Mouse (Mus musculus) heart, embryonic 11.5 days (tissue): ENCODE data around the gene Opa3. TPM values are rescaled to one million over a fixed set of nuclear protein-coding genes. Genes with fewer than 3 reads are reported as not detected.

Experiments used
- ATAC-seq: fragments of 200-750 bp; cut with Nextera tagmentation; replicated peaks from 2 replicates; pipeline ENCODE4 v1.8.0; 2017; ENCODE audit warnings: moderate library complexity; ENCODE audit not compliant: insufficient number of reproducible peaks, low FRiP score, low TSS enrichment
- H3K27ac ChIP-seq: fragments of 300-500 bp; sonication (generic); 2 replicates; pipeline ENCODE4 v1.5.1; 2014; ENCODE audit warnings: mild to moderate bottlenecking, low read depth, low read length
- H3K27me3 ChIP-seq: fragments of 300-500 bp; sonication (generic); 2 replicates; pipeline ENCODE4 v1.6.1; 2014; ENCODE audit warnings: mild to moderate bottlenecking, low read length, mixed read lengths; ENCODE audit not compliant: control insufficient read depth, insufficient read depth
- H3K36me3 ChIP-seq: fragments of 300-500 bp; sonication (generic); 2 replicates; pipeline ENCODE4 v1.6.1; 2014; ENCODE audit warnings: mild to moderate bottlenecking, low read length, moderate library complexity, mixed read lengths; ENCODE audit not compliant: control insufficient read depth, insufficient read depth
- H3K4me1 ChIP-seq: fragments of 300-500 bp; sonication (generic); 2 replicates; pipeline ENCODE4 v1.6.1; 2014; ENCODE audit warnings: low read length; ENCODE audit not compliant: control insufficient read depth, insufficient read depth
- H3K4me2 ChIP-seq: fragments of 300-500 bp; sonication (generic); 2 replicates; pipeline ENCODE4 v1.6.1; 2014; ENCODE audit warnings: mild to moderate bottlenecking, moderate library complexity
- H3K4me3 ChIP-seq: fragments of 300-500 bp; sonication (generic); 2 replicates; pipeline ENCODE4 v1.5.1; 2014; ENCODE audit warnings: low read depth, low read length
- H3K9ac ChIP-seq: fragments of 300-500 bp; sonication (generic); 2 replicates; pipeline ENCODE4 v1.6.1; 2014; ENCODE audit warnings: mild to moderate bottlenecking, low read depth, low read length, moderate library complexity
- H3K9me3 ChIP-seq: fragments of 300-500 bp; sonication (generic); replicated peaks from 2 replicates; pipeline ENCODE4 v1.6.1; 2016; ENCODE audit warnings: low read length; ENCODE audit not compliant: control insufficient read depth
- WGBS: fragments of 180-500 bp; shearing (Covaris S2); extraction: QIAGEN DNeasy Blood & Tissue Kit; methylation state at CpG from one replicate; pipeline ENCODE4 v1.1.7; 2014; ENCODE audit not compliant: insufficient replicate concordance; 5-methylcytosine and 5-hydroxymethylcytosine counted together
- polyA plus RNA-seq: library from polyadenylated mRNA; unstranded; fragments of >200 nt; fragmentation: Nextera tagmentation; extraction: Ambion mirVana; gene quantifications from 2 replicates; pipeline ENCODE4 v1.2.1, GENCODE M21; 2014

The Opa3 gene
- polyA plus RNA-seq = 41.2 and 41.6 TPM in 2 replicates

GRCm38 (mm10) chr7:19227883-19228792 lies at the start of gene Opa3:
Opa3 (plus strand) TSS chr7:19228334.
- under 1% methylated on average over 89 of the region's 91 CpGs for WGBS
- Histone ChIP-seq H3K4me3 (peak within 1 kb of the TSS; percentile 62), H3K4me2 (peak within 1 kb of the TSS; percentile 79), H3K4me1 (peaks cover 14% of the 10 kb centered on the region), H3K9ac (peak within 1 kb of the TSS; percentile 91), H3K36me3 (peaks cover 9% of the 10 kb centered on the region; the same call in 1 of the 2 replicates), H3K27me3 (no peaks in the 10 kb centered on the region), H3K27ac (peak within 1 kb of the TSS; percentile 100), H3K9me3 (no peaks in the 10 kb centered on the region)
- ATAC-seq = peak; percentile 93

GRCm38 (mm10) chr7:19178443-19179092 lies 49.6 kb upstream of the Opa3 start:
- no peaks in the 10 kb centered on the region for H3K9me3 ChIP-seq
- peak overlapping the region; percentile 56 for H3K4me2 ChIP-seq
- H3K4me1 ChIP-seq = peaks cover 17% of the 10 kb centered on the region
- no peaks in the 10 kb centered on the region; the same call in 1 of the 2 replicates for H3K36me3 ChIP-seq
- H3K27ac ChIP-seq = no peak overlapping the region
- peaks cover 45% of the 10 kb centered on the region for H3K27me3 ChIP-seq
- peak overlapping the region; percentile 25; the same call in 1 of the 2 replicates for H3K4me3 ChIP-seq
- H3K9ac ChIP-seq = no peak overlapping the region
- WGBS = 5% methylated on average over 27 of the region's 27 CpGs
- ATAC-seq = no peak

DNA sequence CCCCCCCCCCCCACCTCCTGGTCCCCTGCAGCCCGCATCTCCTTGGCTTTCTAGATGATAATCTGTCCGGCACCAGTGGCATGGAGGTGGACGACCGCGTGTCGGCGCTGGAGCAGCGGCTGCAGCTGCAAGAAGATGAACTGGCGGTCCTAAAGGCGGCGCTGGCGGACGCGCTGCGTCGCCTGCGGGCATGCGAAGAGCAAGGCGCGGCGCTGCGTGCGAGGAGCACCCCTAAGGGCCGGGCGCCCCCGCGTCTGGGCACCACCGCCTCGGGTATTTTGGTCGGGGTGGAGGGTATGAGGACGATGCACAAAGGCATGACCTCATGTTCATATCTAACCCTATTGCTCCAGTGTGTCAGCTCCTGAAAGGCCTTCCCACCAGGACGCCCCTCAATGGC lies 49.0 kb upstream of the Opa3 start:
- H3K4me3 ChIP-seq = peak overlapping the region; percentile 25
- H3K9me3 ChIP-seq = no peaks in the 10 kb centered on the region
- no peak overlapping the region for H3K27ac ChIP-seq
- no peak overlapping the region for H3K9ac ChIP-seq
- no peak for ATAC-seq
- H3K27me3 ChIP-seq = peaks cover 45% of the 10 kb centered on the region
- no peaks in the 10 kb centered on the region; the same call in 1 of the 2 replicates for H3K36me3 ChIP-seq
- under 1% methylated on average over 31 of the region's 32 CpGs for WGBS
- H3K4me2 ChIP-seq = peak overlapping the region; percentile 56
- H3K4me1 ChIP-seq = peaks cover 17% of the 10 kb centered on the region

- Histone ChIP-seq H3K4me2 (peak overlapping the region; percentile 56), H3K4me3 (peak overlapping the region; percentile 25; the same call in 1 of the 2 replicates)
Measured at GRCm38 (mm10) chr7:19179936-19180335, 48.2 kb upstream of the Opa3 start.

DNA sequence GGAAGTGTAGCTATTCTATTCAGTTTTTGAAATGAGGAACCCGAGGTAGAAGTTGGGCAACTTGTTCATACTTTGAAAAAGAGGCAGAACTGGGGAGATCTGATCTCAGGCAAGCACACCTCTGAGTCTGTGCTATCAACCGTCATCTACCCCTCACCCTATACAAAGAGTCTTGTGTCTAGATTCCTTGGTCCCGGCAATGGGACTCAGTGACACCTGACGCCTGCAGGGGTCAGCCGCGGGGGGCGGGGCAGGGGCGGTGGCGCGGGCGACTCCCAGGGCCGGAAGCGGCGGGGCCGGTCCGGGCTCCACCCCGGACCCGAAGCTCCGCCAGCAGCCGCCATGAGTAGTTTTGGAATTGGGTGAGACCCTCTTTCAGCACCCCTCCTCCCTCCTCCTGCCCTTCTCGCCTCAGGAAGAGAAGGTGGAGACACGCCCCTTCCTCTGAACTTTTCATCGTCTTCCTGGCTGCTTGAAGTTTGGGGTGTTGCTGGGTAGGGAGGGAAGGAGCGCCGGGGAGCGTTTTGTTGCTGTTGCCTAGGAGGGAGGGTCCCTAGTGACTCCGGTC lies 47.2 kb upstream of the Opa3 start:
- peak; percentile 50; the same call in 1 of the 2 replicates for ATAC-seq
- WGBS = 2% methylated on average over 27 of the region's 27 CpGs

More at GRCm38 (mm10) chr7:19179936-19180335, 48.2 kb upstream of the Opa3 start:
- 38% methylated on average over 6 of the region's 6 CpGs for WGBS
- Histone ChIP-seq H3K36me3 (no peaks in the 10 kb centered on the region; the same call in 1 of the 2 replicates), H3K27me3 (peaks cover 41% of the 10 kb centered on the region), H3K27ac (no peak overlapping the region), H3K9me3 (no peaks in the 10 kb centered on the region), H3K9ac (no peak overlapping the region), H3K4me1 (peaks cover 23% of the 10 kb centered on the region)
- ATAC-seq = no peak

DNA sequence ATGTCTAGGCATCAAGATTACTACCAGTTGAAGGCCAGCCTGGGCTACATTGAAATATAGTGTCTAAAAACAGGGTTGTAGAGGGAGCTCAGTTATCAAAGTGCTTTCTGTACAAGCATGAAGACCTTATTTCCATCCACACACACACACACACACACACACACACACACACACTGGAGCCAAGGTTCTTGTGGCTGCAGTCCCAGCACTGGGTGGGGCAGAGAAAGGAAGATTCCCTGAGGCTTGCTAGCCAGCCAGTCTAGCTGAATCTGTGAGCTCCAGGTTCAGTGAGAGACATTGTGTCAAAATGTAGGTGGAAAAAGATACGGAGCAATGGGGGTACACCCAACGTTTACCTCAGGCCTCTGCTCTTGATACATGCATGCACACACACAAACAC lies 43.9 kb upstream of the Opa3 start:
- peaks cover 21% of the 10 kb centered on the region for H3K4me1 ChIP-seq
- ATAC-seq = no peak
- H3K4me3 ChIP-seq = no peak overlapping the region
- H3K9ac ChIP-seq = no peak overlapping the region
- peaks cover 3% of the 10 kb centered on the region; the same call in 1 of the 2 replicates for H3K27me3 ChIP-seq
- H3K27ac ChIP-seq = no peak overlapping the region
- H3K36me3 ChIP-seq = peaks cover 3% of the 10 kb centered on the region; the same call in 1 of the 2 replicates
- H3K9me3 ChIP-seq = no peaks in the 10 kb centered on the region
- no peak overlapping the region for H3K4me2 ChIP-seq
- 86% methylated on average over 2 of the region's 2 CpGs for WGBS

More for the DNA sequence above, 47.2 kb upstream of the Opa3 start:
- Histone ChIP-seq H3K4me2 (peak overlapping the region; percentile 92), H3K27me3 (peaks cover 34% of the 10 kb centered on the region), H3K9me3 (no peaks in the 10 kb centered on the region), H3K27ac (no peak overlapping the region), H3K9ac (peak overlapping the region; percentile 83), H3K36me3 (no peaks in the 10 kb centered on the region; the same call in 1 of the 2 replicates), H3K4me1 (peaks cover 26% of the 10 kb centered on the region), H3K4me3 (peak overlapping the region; percentile 72)

DNA sequence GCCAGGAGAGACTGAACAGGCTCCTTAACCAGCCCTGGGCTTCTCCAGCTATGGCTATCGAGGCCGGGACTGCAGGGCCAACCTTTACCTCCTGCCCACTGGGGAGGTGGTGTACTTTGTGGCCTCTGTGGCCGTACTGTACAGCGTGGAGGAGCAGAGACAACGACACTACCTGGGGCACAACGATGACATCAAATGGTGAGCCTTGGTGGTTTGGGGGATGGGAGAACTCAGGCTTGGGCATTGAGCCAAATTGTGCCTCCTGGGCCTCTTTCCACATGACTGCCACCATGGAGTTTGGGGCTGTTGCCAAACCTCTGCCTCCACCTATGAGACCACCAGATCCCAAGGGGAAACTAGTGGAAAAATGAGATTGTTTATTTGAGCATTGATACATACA lies 43.4 kb upstream of the Opa3 start:
- no peak overlapping the region for H3K4me2 ChIP-seq
- peaks cover 3% of the 10 kb centered on the region for H3K36me3 ChIP-seq
- ATAC-seq = no peak; the same call in 1 of the 2 replicates
- WGBS = 81% methylated on average over 6 of the region's 6 CpGs
- H3K27me3 ChIP-seq = no peaks in the 10 kb centered on the region
- 0 out of 2 replicates have a peak overlapping the region, but pooled peaks have one; percentile 29 for H3K27ac ChIP-seq
- H3K9ac ChIP-seq = no peak overlapping the region
- H3K9me3 ChIP-seq = no peaks in the 10 kb centered on the region
- H3K4me1 ChIP-seq = peaks cover 18% of the 10 kb centered on the region
- no peak overlapping the region for H3K4me3 ChIP-seq

DNA sequence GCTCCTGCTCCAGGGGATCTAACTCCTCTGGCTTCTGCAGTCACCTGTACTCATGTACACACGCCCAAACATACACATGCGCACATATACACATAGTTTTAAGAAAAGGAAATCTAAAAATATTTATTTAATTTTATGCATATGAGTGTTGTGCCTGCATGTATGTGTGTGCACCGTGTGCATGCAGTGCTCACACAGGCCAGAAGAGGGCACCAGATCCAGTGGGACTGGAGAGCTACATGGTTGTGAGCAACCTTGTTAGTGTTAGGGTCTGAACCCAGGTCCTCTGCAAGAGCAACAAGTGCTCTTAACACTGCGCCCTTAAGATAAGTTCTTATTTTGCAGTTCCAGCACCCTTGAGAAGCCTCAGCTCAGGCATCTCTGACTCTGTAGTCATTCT lies 33.5 kb upstream of the Opa3 start:
- peaks cover 4% of the 10 kb centered on the region; the same call in 1 of the 2 replicates for H3K9me3 ChIP-seq
- ATAC-seq = no peak
- 95% methylated on average over 4 of the region's 4 CpGs for WGBS
- H3K27ac ChIP-seq = no peak overlapping the region
- no peaks in the 10 kb centered on the region; the same call in 1 of the 2 replicates for H3K4me1 ChIP-seq
- no peaks in the 10 kb centered on the region for H3K27me3 ChIP-seq
- H3K4me3 ChIP-seq = no peak overlapping the region
- H3K9ac ChIP-seq = no peak overlapping the region
- H3K36me3 ChIP-seq = peaks cover 27% of the 10 kb centered on the region
- H3K4me2 ChIP-seq = no peak overlapping the region
